Mouse (Mus musculus) neural tube, embryonic 10.5 days (tissue): Measurements from ENCODE around the gene 4922502D21Rik.

ENCODE experiments used
- DNase-seq: peaks from one replicate; pipeline ENCODE4 v3.0.0-alpha.2; 2017; ENCODE audit warnings: low spot score; ENCODE audit errors: extremely low spot score

The 4922502D21Rik gene

GRCm38 (mm10) chr6:129314655-129315168, 16.9 kb downstream of the 4922502D21Rik start:
- no peak for DNase-seq

DNA sequence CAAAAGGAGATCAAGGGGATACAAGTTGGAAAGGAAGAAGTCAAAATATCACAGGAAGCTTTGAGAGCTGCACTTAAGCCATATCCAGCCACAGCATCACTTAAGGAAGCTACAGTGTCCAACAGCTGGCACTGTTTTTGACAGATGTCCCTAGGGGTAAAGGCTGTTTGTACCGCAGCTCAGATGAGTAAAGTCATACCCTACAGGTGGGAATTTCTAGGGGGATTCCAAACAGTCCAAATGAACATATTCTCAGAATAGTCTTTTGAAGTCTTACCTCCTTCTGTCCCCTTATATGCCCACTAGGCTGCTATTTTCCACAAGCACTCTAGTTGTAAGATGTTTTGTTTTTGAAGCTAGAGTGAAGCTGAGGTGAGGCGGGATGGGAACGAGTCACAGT, 19.1 kb downstream of the 4922502D21Rik start:
- DNase-seq = no peak

- DNase-seq = no peak
Measured at GRCm38 (mm10) chr6:129304180-129304579, 27.4 kb downstream of the 4922502D21Rik start.

- no peak for DNase-seq
Measured at GRCm38 (mm10) chr6:129288708-129289107, 42.9 kb downstream of the 4922502D21Rik start.

- no peak for DNase-seq
Measured at GRCm38 (mm10) chr6:129284384-129285104, 47.1 kb downstream of the 4922502D21Rik start.

- DNase-seq = no peak
Measured at GRCm38 (mm10) chr6:129283271-129283670, 48.3 kb downstream of the 4922502D21Rik start.

DNA sequence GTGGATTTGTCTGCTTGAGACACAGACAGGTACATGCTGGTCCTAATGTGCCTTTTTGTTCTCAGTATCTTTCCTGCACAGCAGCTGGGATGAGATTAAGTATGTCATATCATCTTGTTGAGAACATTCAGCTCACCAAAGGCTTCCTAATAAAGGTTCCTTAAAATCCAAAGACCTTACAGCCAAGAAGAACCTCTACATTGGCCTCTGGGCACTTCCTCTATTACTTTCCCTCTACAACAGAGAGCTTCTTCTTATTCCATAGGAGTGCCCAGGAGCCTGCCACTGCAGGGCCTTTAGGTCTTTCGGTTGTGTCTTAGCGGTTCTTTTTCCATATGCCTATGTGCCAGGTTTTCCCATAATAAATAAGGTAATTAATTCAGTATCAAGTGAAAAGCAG, 55.1 kb downstream of the 4922502D21Rik start:
- DNase-seq = no peak

DNA sequence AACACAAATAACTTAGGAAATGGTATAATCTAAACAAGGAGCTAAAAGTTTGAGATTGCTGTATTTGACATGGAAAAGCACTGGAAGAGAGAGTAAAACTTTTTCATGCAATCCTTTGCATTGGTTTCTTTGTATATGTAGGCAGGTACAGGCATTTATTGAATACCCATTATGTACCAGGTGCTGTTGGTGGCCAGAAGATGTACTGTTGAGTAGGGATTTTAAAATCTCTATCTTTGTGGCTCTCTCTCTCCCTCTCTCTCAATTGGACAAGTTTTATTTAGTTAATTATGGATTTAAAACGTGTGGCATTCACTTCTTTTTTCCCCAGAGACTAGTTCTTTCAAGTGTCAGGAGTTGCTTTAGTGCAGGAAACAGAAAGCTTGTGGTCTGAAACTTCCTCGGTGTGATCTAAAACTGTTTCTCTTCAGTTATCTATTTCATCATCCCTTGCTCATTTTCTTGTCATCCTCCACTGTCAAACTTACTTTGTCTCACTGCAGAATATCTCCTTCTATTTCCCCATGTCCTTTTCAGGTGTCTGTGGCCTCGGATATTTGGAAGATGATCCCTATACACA, 55.9 kb downstream of the 4922502D21Rik start:
- no peak for DNase-seq

DNA sequence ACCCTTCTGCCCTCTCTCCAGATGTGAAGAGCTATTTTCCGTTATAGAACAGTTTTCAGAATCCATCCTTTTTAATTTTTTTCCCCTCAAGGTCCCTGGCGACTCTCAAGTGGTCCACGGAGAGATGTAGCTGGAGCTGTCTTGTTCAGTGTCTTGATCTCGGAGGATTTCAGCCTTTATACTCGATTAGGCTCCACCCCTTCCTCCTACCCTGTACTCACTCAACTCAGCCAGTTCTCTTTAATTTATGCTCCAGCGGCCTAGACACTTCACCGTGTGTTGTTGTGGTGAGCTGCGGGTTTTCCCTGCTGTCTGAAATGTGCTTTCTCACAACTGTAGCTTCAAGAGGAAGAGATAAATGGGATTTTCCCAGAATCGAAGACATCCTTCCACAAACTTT, 56.4 kb downstream of the 4922502D21Rik start, which contains the start of gene Cd69:
Gene Cd69, minus strand, starts transcription at position 217 of the 400 bp plus-strand sequence.
- no peak for DNase-seq

- no peak for DNase-seq
Measured at GRCm38 (mm10) chr6:129274476-129274875, 57.1 kb downstream of the 4922502D21Rik start.

DNA sequence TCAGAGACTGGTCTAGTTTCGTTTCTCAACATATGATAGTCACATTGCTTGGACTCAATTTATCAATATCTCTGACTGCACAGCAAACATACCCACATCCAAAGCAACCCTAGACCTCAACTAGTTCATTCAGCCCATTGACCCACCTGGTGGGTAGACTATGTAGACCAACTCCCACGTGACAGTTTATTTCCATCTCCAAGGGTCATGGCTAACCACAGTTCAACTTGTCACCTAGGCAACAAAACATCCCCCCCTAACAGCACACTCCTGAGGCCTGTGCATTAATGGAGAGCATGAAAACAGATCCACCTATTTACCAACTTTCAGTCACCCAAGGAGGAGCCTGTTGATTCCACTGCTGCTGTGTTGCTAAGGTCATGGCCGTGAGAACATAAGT, 57.9 kb downstream of the 4922502D21Rik start:
- no peak for DNase-seq
